Mouse (Mus musculus) layer of hippocampus, adult 8-10 months (tissue): ENCODE measurements around the gene Rab1b. TPM values are rescaled to one million over a fixed set of nuclear protein-coding genes. Genes with fewer than 3 reads are reported as not detected.
"Not testable (repeated sequence)": the region's sequence is repeated elsewhere in the genome, so short reads cannot be mapped to it uniquely, and the experiment has no call there.

ENCODE experiments used
- DNase-seq, 2 experiments: peaks; one replicate each; pipeline ENCODE4 v3.0.0; 2022; ENCODE audit warnings: low spot score in 2 of 2
- total RNA-seq, 4 experiments: library from RNA; stranded (reverse); gene quantifications; 2 replicates each; pipeline ENCODE4 v1.2.4; 2022

Gene Rab1b
- total RNA-seq, 4 experiments from 2014 or later, result 154 to 165 (median 160) TPM

GRCm38 (mm10) chr19:5098363-5099143, 8.3 kb downstream of the Rab1b start, which contains the start of gene Cnih2:
Cnih2 (minus strand) TSS chr19:5098521.
- DNase-seq, result peak in 1 of 2 experiments; percentile 75

- DNase-seq, result no peak
Measured at GRCm38 (mm10) chr19:5097521-5098362, 9.1 kb downstream of the Rab1b start.

- peak in 1 of 2 experiments; percentile 73 for DNase-seq
Measured at GRCm38 (mm10) chr19:5095887-5096474, 10.9 kb downstream of the Rab1b start.

- DNase-seq, result no peak
Measured at GRCm38 (mm10) chr19:5094746-5095417, 12.0 kb downstream of the Rab1b start.

GRCm38 (mm10) chr19:5094243-5094632, 12.6 kb downstream of the Rab1b start:
- peak; percentile 95 to 98 for DNase-seq

GRCm38 (mm10) chr19:5093481-5094242, 13.2 kb downstream of the Rab1b start:
- DNase-seq, result no peak

- DNase-seq, result no peak
Measured at GRCm38 (mm10) chr19:5092083-5092482, 14.8 kb downstream of the Rab1b start.

GRCm38 (mm10) chr19:5089324-5089723, 17.5 kb downstream of the Rab1b start:
- DNase-seq, result no peak

- peak; percentile 96 to 99 for DNase-seq
Measured at GRCm38 (mm10) chr19:5087884-5088728, 18.8 kb downstream of the Rab1b start, which contains the start of gene Yif1a. Yif1a (plus strand) TSS chr19:5088538.

GRCm38 (mm10) chr19:5086533-5086932, 20.3 kb downstream of the Rab1b start:
- not testable (repeated sequence) for DNase-seq

- DNase-seq, result no peak
Measured at GRCm38 (mm10) chr19:5085145-5085863, 21.6 kb downstream of the Rab1b start, which contains the start of gene Tmem151a. Tmem151a (minus strand) TSS chr19:5085531.

GRCm38 (mm10) chr19:5084834-5085144, 22.1 kb downstream of the Rab1b start:
- DNase-seq, result no peak

- DNase-seq, result no peak
Measured at GRCm38 (mm10) chr19:5083961-5084833, 22.7 kb downstream of the Rab1b start.

GRCm38 (mm10) chr19:5082596-5082995, 24.3 kb downstream of the Rab1b start:
- no peak for DNase-seq

GRCm38 (mm10) chr19:5082005-5082404, 24.9 kb downstream of the Rab1b start:
- no peak for DNase-seq

GRCm38 (mm10) chr19:5079279-5079678, 27.6 kb downstream of the Rab1b start:
- no peak for DNase-seq

- no peak for DNase-seq
Measured at GRCm38 (mm10) chr19:5073518-5073917, 33.4 kb downstream of the Rab1b start.

- no peak for DNase-seq
Measured at GRCm38 (mm10) chr19:5073028-5073427, 33.8 kb downstream of the Rab1b start.
